Mouse (Mus musculus) cerebellum, adult 2 months (tissue): ENCODE data around the gene Mfsd10.

Experiments used
- CTCF ChIP-seq: fragments of 200-500 bp; IDR thresholded peaks from 2 replicates; pipeline ENCODE4 v1.5.1; 2011; ENCODE audit warnings: low read depth, mild to moderate bottlenecking, control low read depth, low read length, moderate library complexity, borderline replicate concordance; ENCODE audit not compliant: insufficient read depth
- POLR2A ChIP-seq: fragments of 200-500 bp; IDR thresholded peaks from 2 replicates; pipeline ENCODE4 v1.6.1; 2011; ENCODE audit warnings: low read length, control low read depth, borderline replicate concordance; ENCODE audit not compliant: insufficient read depth

- TF ChIP-seq CTCF: no peak
- TF ChIP-seq POLR2A: no peak
Observed at GRCm38 (mm10) chr5:34590702-34591101, 46.3 kb downstream of the Mfsd10 start.
